Mouse (Mus musculus): ENCODE measurements around the gene Slc26a1. TPM values are rescaled to one million over a fixed set of nuclear protein-coding genes. Genes with fewer than 3 reads are reported as not detected.

Slc26a1 gene
- polyA plus RNA-seq (2015; fragmentation: Nextera tagmentation; extraction: Ambion mirVana), result 1.8 and 3.0 TPM in 2 replicates

DNA sequence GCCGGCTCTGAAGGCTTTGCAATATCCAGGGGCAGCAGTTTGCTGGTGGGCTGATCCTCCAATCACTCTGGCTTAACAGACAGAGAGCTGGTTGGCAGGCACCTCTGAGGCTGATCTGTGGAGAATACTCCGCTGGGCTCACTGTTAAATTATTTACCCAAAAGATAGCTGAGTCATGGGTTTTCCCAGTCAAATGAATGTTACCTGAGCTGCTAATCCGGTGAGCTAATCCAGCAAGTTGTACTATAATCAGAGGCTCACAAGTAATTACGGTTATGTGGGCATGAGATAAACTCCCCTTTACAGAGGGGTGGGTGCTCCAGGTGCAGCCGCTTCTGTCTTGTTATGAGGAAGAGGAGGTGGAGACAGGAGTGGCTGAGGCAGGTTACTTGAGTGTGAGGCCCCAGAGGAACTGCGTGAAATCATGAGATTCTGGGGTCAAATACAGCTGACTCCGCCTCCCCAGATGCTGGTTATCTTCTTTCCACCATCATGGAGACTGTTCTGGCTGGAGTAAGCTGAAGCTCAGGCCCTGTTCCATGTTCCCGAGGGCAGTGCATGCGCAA lies at the start of gene Slc26a1:
Gene Slc26a1, minus strand, starts transcription at position 319 of the 566 bp plus-strand sequence.
- WGBS, result 54% methylated on average over 9 of the region's 9 CpGs
- H3K4me1 ChIP-seq (ENCODE audit: control insufficient read depth, insufficient read depth, low read length), result peaks cover 17% of the 10 kb centered on the region
- H3K36me3 ChIP-seq (ENCODE audit: control insufficient read depth, insufficient read depth, low read length), result peaks cover 12% of the 10 kb centered on the region
- H3K4me3 ChIP-seq (replicated peaks; ENCODE audit: low read length), result no peak within 1 kb of the TSS
- H3K27ac ChIP-seq (ENCODE audit: low read length), result no peak within 1 kb of the TSS
- peak; percentile 7; the same call in 1 of the 2 replicates for ATAC-seq (ENCODE audit: insufficient read depth, low FRiP score)
- no peak within 1 kb of the TSS for H3K9ac ChIP-seq (ENCODE audit: low read length)
- no peak within 1 kb of the TSS for H3K4me2 ChIP-seq (ENCODE audit: low read depth, low read length)
- no peaks in the 10 kb centered on the region for H3K27me3 ChIP-seq (ENCODE audit: control insufficient read depth, insufficient read depth, low read length)
- no peaks in the 10 kb centered on the region for H3K9me3 ChIP-seq (replicated peaks; ENCODE audit: control insufficient read depth, low read length)

DNA sequence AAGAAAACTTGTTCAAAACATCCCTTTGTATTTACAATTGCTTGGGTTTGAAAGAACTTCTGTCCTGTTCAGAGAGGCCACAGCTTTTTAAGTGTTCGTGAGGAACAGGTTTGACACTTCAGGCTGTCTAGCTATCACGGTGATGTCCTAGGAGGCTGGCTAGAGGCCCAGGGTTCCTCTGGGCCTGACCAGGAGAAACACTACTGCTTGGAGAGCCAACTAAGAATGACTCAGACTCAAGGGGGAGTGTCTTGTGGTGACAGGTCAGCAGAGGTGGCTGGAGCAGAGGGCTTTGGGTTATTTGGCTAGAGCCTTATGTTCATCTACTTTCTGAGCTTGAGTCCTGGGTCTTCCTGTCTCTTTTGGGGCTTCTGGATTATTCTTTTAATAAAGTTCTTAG lies 48.6 kb upstream of the Slc26a1 start:
- no peaks in the 10 kb centered on the region for H3K27me3 ChIP-seq (ENCODE audit: control insufficient read depth, insufficient read depth, low read length)
- H3K4me1 ChIP-seq (ENCODE audit: control insufficient read depth, insufficient read depth, low read length), result no peaks in the 10 kb centered on the region
- no peak overlapping the region for H3K4me2 ChIP-seq (ENCODE audit: low read depth, low read length)
- no peak overlapping the region for H3K27ac ChIP-seq (ENCODE audit: low read length)
- no peak for ATAC-seq (ENCODE audit: insufficient read depth, low FRiP score)
- H3K4me3 ChIP-seq (replicated peaks; ENCODE audit: low read length), result no peak overlapping the region
- no peak overlapping the region for H3K9ac ChIP-seq (ENCODE audit: low read length)
- H3K36me3 ChIP-seq (ENCODE audit: control insufficient read depth, insufficient read depth, low read length), result no peaks in the 10 kb centered on the region
- 50% methylated on average over 2 of the region's 2 CpGs for WGBS
- H3K9me3 ChIP-seq (replicated peaks; ENCODE audit: control insufficient read depth, low read length), result no peaks in the 10 kb centered on the region

DNA sequence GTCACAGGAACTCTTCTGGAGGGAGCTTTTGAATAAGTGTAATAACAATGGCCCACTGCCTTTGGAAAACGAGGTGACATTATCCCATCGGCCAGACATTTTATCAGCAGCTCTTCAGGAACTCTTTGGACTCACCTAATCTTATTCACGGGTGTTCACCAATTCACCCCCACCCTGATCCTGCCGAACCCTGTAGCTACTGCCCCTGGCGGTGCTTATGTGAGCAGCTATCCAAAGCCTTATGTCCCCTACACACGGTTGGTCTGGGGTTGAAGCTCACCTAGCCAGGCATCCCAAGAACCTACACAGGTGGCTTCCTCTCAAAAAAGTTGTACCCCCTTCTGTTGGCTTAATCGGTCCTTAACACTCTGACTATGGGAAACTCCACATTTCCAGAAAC lies 44.4 kb upstream of the Slc26a1 start:
- 61% methylated on average over 7 of the region's 7 CpGs for WGBS
- H3K9me3 ChIP-seq (replicated peaks; ENCODE audit: control insufficient read depth, low read length), result no peaks in the 10 kb centered on the region
- H3K27me3 ChIP-seq (ENCODE audit: control insufficient read depth, insufficient read depth, low read length), result no peaks in the 10 kb centered on the region
- H3K36me3 ChIP-seq (ENCODE audit: control insufficient read depth, insufficient read depth, low read length), result no peaks in the 10 kb centered on the region
- no peak overlapping the region for H3K4me3 ChIP-seq (replicated peaks; ENCODE audit: low read length)
- H3K27ac ChIP-seq (ENCODE audit: low read length), result no peak overlapping the region
- no peak overlapping the region for H3K4me2 ChIP-seq (ENCODE audit: low read depth, low read length)
- ATAC-seq (ENCODE audit: insufficient read depth, low FRiP score), result no peak
- H3K9ac ChIP-seq (ENCODE audit: low read length), result no peak overlapping the region
- H3K4me1 ChIP-seq (ENCODE audit: control insufficient read depth, insufficient read depth, low read length), result no peaks in the 10 kb centered on the region

DNA sequence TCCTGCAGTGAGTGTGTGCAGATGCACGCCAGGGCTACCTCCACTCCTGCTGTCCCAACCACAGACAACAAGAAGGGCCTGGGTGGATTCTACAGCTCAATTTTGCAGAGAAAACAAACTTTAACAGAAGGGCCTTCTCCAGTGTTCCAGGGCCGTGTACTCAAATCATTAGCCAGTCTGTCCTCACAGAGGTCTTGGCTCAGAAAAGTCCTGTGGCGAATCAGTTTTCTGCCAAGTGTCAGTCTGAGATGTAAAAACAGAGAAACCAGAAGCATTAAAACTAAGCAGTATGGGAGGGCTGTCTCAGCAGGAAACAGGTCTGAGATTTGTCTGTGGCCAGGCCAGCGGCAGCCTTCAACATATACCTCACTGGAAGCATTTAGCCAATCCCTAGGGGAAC lies 42.7 kb upstream of the Slc26a1 start:
- H3K4me1 ChIP-seq (ENCODE audit: control insufficient read depth, insufficient read depth, low read length), result no peaks in the 10 kb centered on the region
- no peaks in the 10 kb centered on the region for H3K9me3 ChIP-seq (replicated peaks; ENCODE audit: control insufficient read depth, low read length)
- ATAC-seq (ENCODE audit: insufficient read depth, low FRiP score), result no peak
- H3K4me3 ChIP-seq (replicated peaks; ENCODE audit: low read length), result no peak overlapping the region
- WGBS, result 52% methylated on average over 4 of the region's 4 CpGs
- no peak overlapping the region for H3K9ac ChIP-seq (ENCODE audit: low read length)
- H3K36me3 ChIP-seq (ENCODE audit: control insufficient read depth, insufficient read depth, low read length), result no peaks in the 10 kb centered on the region
- no peak overlapping the region for H3K27ac ChIP-seq (ENCODE audit: low read length)
- no peaks in the 10 kb centered on the region for H3K27me3 ChIP-seq (ENCODE audit: control insufficient read depth, insufficient read depth, low read length)
- no peak overlapping the region for H3K4me2 ChIP-seq (ENCODE audit: low read depth, low read length)

GRCm38 (mm10) chr5:108715974-108716373 lies 40.6 kb upstream of the Slc26a1 start:
- ATAC-seq (ENCODE audit: insufficient read depth, low FRiP score), result no peak
- Histone ChIP-seq H3K9me3 (replicated peaks; ENCODE audit: control insufficient read depth, low read length) (no peaks in the 10 kb centered on the region), H3K9ac (ENCODE audit: low read length) (no peak overlapping the region), H3K27me3 (ENCODE audit: control insufficient read depth, insufficient read depth, low read length) (no peaks in the 10 kb centered on the region), H3K27ac (ENCODE audit: low read length) (no peak overlapping the region), H3K4me1 (ENCODE audit: control insufficient read depth, insufficient read depth, low read length) (no peaks in the 10 kb centered on the region), H3K4me3 (replicated peaks; ENCODE audit: low read length) (no peak overlapping the region), H3K36me3 (ENCODE audit: control insufficient read depth, insufficient read depth, low read length) (no peaks in the 10 kb centered on the region), H3K4me2 (ENCODE audit: low read depth, low read length) (no peak overlapping the region)
- WGBS, result 70% methylated on average over 1 of the region's 1 CpGs

DNA sequence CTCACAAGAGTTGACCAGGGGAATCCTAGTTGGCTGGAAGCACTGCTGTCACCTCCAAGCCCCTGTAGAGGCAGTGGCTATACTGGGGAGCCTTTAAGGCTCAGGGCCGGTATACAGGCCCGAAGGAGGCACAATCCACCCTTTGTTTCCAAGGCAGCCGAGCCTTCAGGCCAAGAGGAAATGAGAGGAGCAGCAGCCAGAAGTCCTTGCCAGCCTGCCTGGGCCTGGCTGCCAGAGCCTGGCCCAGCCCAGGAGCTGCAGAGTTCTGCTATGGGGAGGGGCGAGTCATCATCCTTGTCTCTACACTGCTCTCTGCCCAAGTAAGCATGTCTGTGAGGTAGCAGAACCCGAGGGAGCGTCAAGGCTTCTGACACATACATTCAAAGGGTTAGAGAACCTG lies 38.8 kb upstream of the Slc26a1 start:
- Histone ChIP-seq H3K9ac (ENCODE audit: low read length) (no peak overlapping the region; the same call in 1 of the 2 replicates), H3K4me3 (replicated peaks; ENCODE audit: low read length) (no peak overlapping the region), H3K36me3 (ENCODE audit: control insufficient read depth, insufficient read depth, low read length) (no peaks in the 10 kb centered on the region), H3K27me3 (ENCODE audit: control insufficient read depth, insufficient read depth, low read length) (no peaks in the 10 kb centered on the region), H3K9me3 (replicated peaks; ENCODE audit: control insufficient read depth, low read length) (no peaks in the 10 kb centered on the region), H3K4me2 (ENCODE audit: low read depth, low read length) (no peak overlapping the region), H3K4me1 (ENCODE audit: control insufficient read depth, insufficient read depth, low read length) (no peaks in the 10 kb centered on the region), H3K27ac (ENCODE audit: low read length) (no peak overlapping the region)
- ATAC-seq (ENCODE audit: insufficient read depth, low FRiP score), result peak; percentile 51; the same call in 1 of the 2 replicates
- WGBS, result 50% methylated on average over 6 of the region's 6 CpGs

- no peak overlapping the region for H3K27ac ChIP-seq (ENCODE audit: low read length)
- ATAC-seq (ENCODE audit: insufficient read depth, low FRiP score), result 0 out of 2 replicates have a peak, but pooled peaks have one; percentile 2
These were observed 38.3 kb upstream of the Slc26a1 start for GRCm38 (mm10) chr5:108713691-108714090.

DNA sequence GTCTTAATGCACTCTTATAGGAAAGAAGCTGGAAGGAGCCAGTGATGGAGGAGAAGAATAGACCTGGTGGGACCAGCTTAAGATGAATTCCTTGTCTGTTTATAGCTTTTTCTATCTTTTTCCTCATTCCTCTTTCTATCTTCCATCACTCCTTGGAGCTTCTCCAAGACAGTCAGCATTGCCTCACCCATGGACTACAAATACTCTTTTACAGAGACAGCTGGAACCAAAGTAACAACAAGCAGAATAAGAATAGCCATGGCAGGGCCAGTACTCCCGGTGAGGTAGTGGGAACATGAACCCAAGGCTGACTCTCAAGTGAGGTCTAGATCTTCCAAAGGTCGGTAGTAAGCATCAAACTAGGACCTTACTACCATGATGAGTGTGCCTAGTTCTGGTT lies 37.7 kb upstream of the Slc26a1 start:
- 90% methylated on average over 2 of the region's 2 CpGs for WGBS
- H3K4me1 ChIP-seq (ENCODE audit: control insufficient read depth, insufficient read depth, low read length), result no peaks in the 10 kb centered on the region
- no peak overlapping the region for H3K27ac ChIP-seq (ENCODE audit: low read length)
- H3K4me2 ChIP-seq (ENCODE audit: low read depth, low read length), result no peak overlapping the region
- H3K4me3 ChIP-seq (replicated peaks; ENCODE audit: low read length), result no peak overlapping the region
- no peaks in the 10 kb centered on the region for H3K9me3 ChIP-seq (replicated peaks; ENCODE audit: control insufficient read depth, low read length)
- H3K36me3 ChIP-seq (ENCODE audit: control insufficient read depth, insufficient read depth, low read length), result no peaks in the 10 kb centered on the region
- no peak for ATAC-seq (ENCODE audit: insufficient read depth, low FRiP score)
- H3K27me3 ChIP-seq (ENCODE audit: control insufficient read depth, insufficient read depth, low read length), result no peaks in the 10 kb centered on the region
- no peak overlapping the region for H3K9ac ChIP-seq (ENCODE audit: low read length)

More at GRCm38 (mm10) chr5:108713691-108714090, 38.3 kb upstream of the Slc26a1 start:
- H3K36me3 ChIP-seq (ENCODE audit: control insufficient read depth, insufficient read depth, low read length), result no peaks in the 10 kb centered on the region
- H3K9me3 ChIP-seq (replicated peaks; ENCODE audit: control insufficient read depth, low read length), result no peaks in the 10 kb centered on the region
- no peak overlapping the region; the same call in 1 of the 2 replicates for H3K9ac ChIP-seq (ENCODE audit: low read length)
- no peak overlapping the region for H3K4me3 ChIP-seq (replicated peaks; ENCODE audit: low read length)
- H3K4me1 ChIP-seq (ENCODE audit: control insufficient read depth, insufficient read depth, low read length), result no peaks in the 10 kb centered on the region
- no peaks in the 10 kb centered on the region for H3K27me3 ChIP-seq (ENCODE audit: control insufficient read depth, insufficient read depth, low read length)
- H3K4me2 ChIP-seq (ENCODE audit: low read depth, low read length), result no peak overlapping the region

- Histone ChIP-seq H3K4me2 (ENCODE audit: low read depth, low read length) (no peak overlapping the region), H3K4me1 (ENCODE audit: control insufficient read depth, insufficient read depth, low read length) (no peaks in the 10 kb centered on the region), H3K4me3 (replicated peaks; ENCODE audit: low read length) (no peak overlapping the region), H3K9ac (ENCODE audit: low read length) (no peak overlapping the region), H3K36me3 (ENCODE audit: control insufficient read depth, insufficient read depth, low read length) (no peaks in the 10 kb centered on the region), H3K27me3 (ENCODE audit: control insufficient read depth, insufficient read depth, low read length) (no peaks in the 10 kb centered on the region), H3K9me3 (replicated peaks; ENCODE audit: control insufficient read depth, low read length) (no peaks in the 10 kb centered on the region), H3K27ac (ENCODE audit: low read length) (no peak overlapping the region)
- WGBS, result 68% methylated on average over 6 of the region's 6 CpGs
- ATAC-seq (ENCODE audit: insufficient read depth, low FRiP score), result no peak
These were observed 36.6 kb upstream of the Slc26a1 start for GRCm38 (mm10) chr5:108711968-108712367.
